Mouse (Mus musculus): ENCODE results near the gene Slc30a3.
"Not testable (repeated sequence)": the region's sequence is repeated elsewhere in the genome, so short reads cannot be mapped to it uniquely, and the experiment has no call there.

Slc30a3 gene

GRCm38 (mm10) chr5:31047848-31048762 is 59.9 kb downstream of the Slc30a3 start, which contains the start of gene Atraid:
Gene Atraid (plus strand): TSS chr5:31048312.
- peak; percentile 99 for DNase-seq

DNA sequence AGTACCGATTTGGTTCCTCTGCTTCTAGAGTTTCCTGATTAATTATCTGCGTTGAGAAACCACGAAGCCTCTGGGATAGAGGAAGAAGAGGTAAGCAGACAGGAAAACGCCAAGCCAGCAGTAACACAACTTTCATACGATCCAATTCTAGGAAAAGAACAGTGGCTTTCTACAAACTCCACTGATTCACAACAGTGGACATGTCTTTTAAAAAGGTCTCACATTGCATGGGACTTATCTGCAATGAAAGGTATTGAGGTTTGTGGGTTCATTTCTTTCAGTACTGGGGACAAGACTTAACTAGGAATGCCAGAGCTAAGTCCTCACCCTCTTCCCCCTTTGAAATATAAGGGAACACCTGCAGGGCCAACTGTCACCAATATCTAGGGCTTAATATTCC is 61.0 kb downstream of the Slc30a3 start:
- no peak for DNase-seq

DNA sequence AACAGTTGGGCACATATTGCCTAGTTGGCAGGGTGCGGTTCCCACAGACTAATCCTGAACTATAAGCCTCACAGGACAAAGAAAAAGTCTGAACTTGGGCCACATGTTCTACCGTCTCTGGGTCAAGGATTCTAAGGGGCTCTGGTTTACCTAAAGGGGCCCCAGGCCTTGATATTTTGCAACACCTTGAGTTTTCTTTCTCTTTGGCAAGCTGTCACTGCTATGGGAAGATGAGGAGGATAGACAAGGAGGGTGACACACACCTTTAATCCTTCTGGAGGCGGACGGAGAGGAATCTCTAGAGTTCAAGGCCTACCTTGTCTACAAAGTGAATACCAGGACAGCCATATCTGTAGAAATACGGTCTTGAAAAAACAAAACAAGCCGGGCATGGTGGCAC is 61.6 kb downstream of the Slc30a3 start:
- DNase-seq, result no peak

GRCm38 (mm10) chr5:31038171-31038845 is 69.7 kb downstream of the Slc30a3 start:
- DNase-seq, result no peak

- not testable (repeated sequence) for DNase-seq
Observed at GRCm38 (mm10) chr5:31036556-31036955, 71.5 kb downstream of the Slc30a3 start.

Data from cerebellum, adult 11 months (tissue).